Mouse (Mus musculus) myocyte (in vitro differentiated cells): ENCODE measurements around the gene Bend5. TPM values are rescaled to one million over a fixed set of nuclear protein-coding genes. Genes with fewer than 3 reads are reported as not detected.

ENCODE experiments used
- H3K27me3 ChIP-seq: one replicate; pipeline ENCODE4 v1.6.1; 2011; ENCODE audit not compliant: control insufficient read depth, insufficient read depth, insufficient read length
- H3K36me3 ChIP-seq: one replicate; pipeline ENCODE4 v1.6.1; 2011; ENCODE audit not compliant: control insufficient read depth, insufficient read depth
- H3K4me2 ChIP-seq: one replicate; pipeline ENCODE4 v1.6.1; 2011; ENCODE audit warnings: low read depth, control low read depth
- H3K4me3 ChIP-seq: one replicate; pipeline ENCODE4 v1.5.1; 2011; ENCODE audit warnings: mild to moderate bottlenecking, control low read depth, moderate library complexity
- H3K79me2 ChIP-seq: one replicate; pipeline ENCODE4 v1.6.1; 2011; ENCODE audit not compliant: control insufficient read depth, insufficient read depth
- H3ac ChIP-seq: one replicate; pipeline ENCODE4 v1.6.1; 2011; ENCODE audit not compliant: control insufficient read depth, insufficient read length
- CEBPB ChIP-seq: IDR thresholded peaks from 2 replicates; pipeline ENCODE4 v1.6.1; 2011; ENCODE audit warnings: mild to moderate bottlenecking, moderate library complexity; ENCODE audit not compliant: poor library complexity, insufficient read depth, severe bottlenecking
- E2F4 ChIP-seq: IDR thresholded peaks from one replicate; pipeline ENCODE4 v1.6.1; 2011; ENCODE audit warnings: mild to moderate bottlenecking, control low read depth, moderate library complexity; ENCODE audit not compliant: insufficient read depth
- MAX ChIP-seq: IDR thresholded peaks from one replicate; pipeline ENCODE4 v1.6.1; 2011; ENCODE audit warnings: low read depth, mild to moderate bottlenecking, control low read depth
- MYOD1 ChIP-seq, 3 experiments: IDR thresholded peaks; one replicate each; pipeline ENCODE4 v1.6.1; 2011; ENCODE audit warnings: control low read depth in 2 of 3, low read depth in 2 of 3, mild to moderate bottlenecking in 2 of 3, moderate library complexity in 1 of 3; ENCODE audit not compliant: insufficient read length in 2 of 3, control insufficient read depth in 1 of 3
- MYOG ChIP-seq, 3 experiments: IDR thresholded peaks; one replicate each; pipeline ENCODE4 v1.6.1; 2011; ENCODE audit warnings: control low read depth in 2 of 3, low read depth in 2 of 3, mild to moderate bottlenecking in 2 of 3; ENCODE audit not compliant: insufficient read length in 2 of 3, control insufficient read depth in 1 of 3, insufficient read depth in 1 of 3
- POLR2A ChIP-seq: IDR thresholded peaks from one replicate; pipeline ENCODE4 v1.6.1; 2011; ENCODE audit warnings: low read depth, mild to moderate bottlenecking, control low read depth, moderate library complexity; ENCODE audit not compliant: insufficient read length
- POLR2AphosphoS2 ChIP-seq: IDR thresholded peaks from one replicate; pipeline ENCODE4 v1.6.1; 2011; ENCODE audit warnings: low read depth, control low read depth; ENCODE audit not compliant: insufficient read length
- REST ChIP-seq: IDR thresholded peaks from one replicate; pipeline ENCODE4 v1.6.1; 2011; ENCODE audit warnings: mild to moderate bottlenecking, control low read depth, moderate library complexity; ENCODE audit not compliant: insufficient read depth, insufficient read length
- SRF ChIP-seq: IDR thresholded peaks from one replicate; pipeline ENCODE4 v1.6.1; 2011; ENCODE audit warnings: low read depth; ENCODE audit not compliant: control insufficient read depth, insufficient read length
- TCF12 ChIP-seq: IDR thresholded peaks from one replicate; pipeline ENCODE4 v1.6.1; 2011; ENCODE audit warnings: mild to moderate bottlenecking, control low read depth; ENCODE audit not compliant: poor library complexity, insufficient read depth, severe bottlenecking
- TCF3 ChIP-seq: IDR thresholded peaks from one replicate; pipeline ENCODE4 v1.6.1; 2011; ENCODE audit warnings: low read depth, control low read depth; ENCODE audit not compliant: insufficient read length
- USF1 ChIP-seq: IDR thresholded peaks from one replicate; pipeline ENCODE4 v1.6.1; 2011; ENCODE audit warnings: low read depth, mild to moderate bottlenecking, control low read depth, moderate library complexity
- polyA plus RNA-seq: library from polyadenylated mRNA; unstranded; fragments of >200 nt; fragmentation: generic; extraction: Trizol; gene quantifications from one replicate; pipeline ENCODE4 v1.2.1, GENCODE M21; 2012; ENCODE audit warnings: missing spikeins

Gene Bend5
- polyA plus RNA-seq, 1 experiment = not detected

- Histone ChIP-seq H3K27me3 (no peaks in the 10 kb centered on the region), H3K79me2 (no peaks in the 10 kb centered on the region), H3K4me2 (no peak overlapping the region), H3K36me3 (no peaks in the 10 kb centered on the region), H3K4me3 (no peak overlapping the region), H3ac (no peak overlapping the region)
- no peak for TF ChIP-seq REST
- TF ChIP-seq MYOG (IDR thresholded peaks at IDR 0.05; ENCODE audit: control insufficient read depth in 1 of 3, insufficient read depth in 1 of 3, insufficient read length in 2 of 3, low read depth in 2 of 3) = no peak
- TF ChIP-seq POLR2A = no peak
- TF ChIP-seq SRF = no peak
- TF ChIP-seq POLR2AphosphoS2 = no peak
Observed at GRCm38 (mm10) chr4:111431186-111431585, 16.4 kb downstream of the Bend5 start.

GRCm38 (mm10) chr4:111432013-111432412 lies 17.2 kb downstream of the Bend5 start:
- Histone ChIP-seq H3K79me2 (no peaks in the 10 kb centered on the region), H3K27me3 (no peaks in the 10 kb centered on the region), H3ac (no peak overlapping the region), H3K4me2 (no peak overlapping the region), H3K36me3 (no peaks in the 10 kb centered on the region), H3K4me3 (no peak overlapping the region)
- TF ChIP-seq POLR2AphosphoS2 (no peak), TCF12 (no peak), MAX (no peak), REST (no peak), SRF (no peak)

GRCm38 (mm10) chr4:111432417-111432816 lies 17.6 kb downstream of the Bend5 start:
- no peaks in the 10 kb centered on the region for H3K27me3 ChIP-seq
- no peaks in the 10 kb centered on the region for H3K36me3 ChIP-seq
- H3K4me2 ChIP-seq = no peak overlapping the region
- no peaks in the 10 kb centered on the region for H3K79me2 ChIP-seq
- no peak overlapping the region for H3K4me3 ChIP-seq
- TF ChIP-seq TCF12 (no peak), E2F4 (no peak), TCF3 (no peak), SRF (no peak), REST (no peak), CEBPB (no peak), POLR2AphosphoS2 (no peak), USF1 (no peak), MYOD1 (IDR thresholded peaks at IDR 0.05; ENCODE audit: control insufficient read depth in 1 of 3, insufficient read length in 2 of 3, low read depth in 2 of 3) (no peak), MAX (no peak), POLR2A (no peak), MYOG (IDR thresholded peaks at IDR 0.05; ENCODE audit: control insufficient read depth in 1 of 3, insufficient read depth in 1 of 3, insufficient read length in 2 of 3, low read depth in 2 of 3) (no peak)
- no peak overlapping the region for H3ac ChIP-seq

- Histone ChIP-seq H3K4me2 (no peak overlapping the region), H3ac (no peak overlapping the region), H3K79me2 (no peaks in the 10 kb centered on the region), H3K27me3 (no peaks in the 10 kb centered on the region), H3K36me3 (no peaks in the 10 kb centered on the region), H3K4me3 (no peak overlapping the region)
- no peak for TF ChIP-seq MYOD1 (IDR thresholded peaks at IDR 0.05; ENCODE audit: control insufficient read depth in 1 of 3, insufficient read length in 2 of 3, low read depth in 2 of 3)
- TF ChIP-seq REST = no peak
- no peak for TF ChIP-seq MAX
- no peak for TF ChIP-seq TCF12
- TF ChIP-seq POLR2A = no peak
- no peak for TF ChIP-seq MYOG (IDR thresholded peaks at IDR 0.05; ENCODE audit: control insufficient read depth in 1 of 3, insufficient read depth in 1 of 3, insufficient read length in 2 of 3, low read depth in 2 of 3)
- TF ChIP-seq POLR2AphosphoS2 = no peak
- no peak for TF ChIP-seq SRF
- TF ChIP-seq USF1 = no peak
- TF ChIP-seq E2F4 = no peak
- no peak for TF ChIP-seq CEBPB
- no peak for TF ChIP-seq TCF3
Observed at GRCm38 (mm10) chr4:111441709-111442108, 26.9 kb downstream of the Bend5 start.

GRCm38 (mm10) chr4:111442435-111443238 lies 27.8 kb downstream of the Bend5 start:
- Histone ChIP-seq H3K4me2 (no peak overlapping the region), H3K79me2 (no peaks in the 10 kb centered on the region), H3ac (no peak overlapping the region), H3K4me3 (no peak overlapping the region), H3K36me3 (no peaks in the 10 kb centered on the region), H3K27me3 (no peaks in the 10 kb centered on the region)
- TF ChIP-seq REST (no peak), MYOD1 (IDR thresholded peaks at IDR 0.05; ENCODE audit: control insufficient read depth in 1 of 3, insufficient read length in 2 of 3, low read depth in 2 of 3) (no peak), POLR2AphosphoS2 (no peak), E2F4 (no peak), MYOG (IDR thresholded peaks at IDR 0.05; ENCODE audit: control insufficient read depth in 1 of 3, insufficient read depth in 1 of 3, insufficient read length in 2 of 3, low read depth in 2 of 3) (no peak), TCF12 (no peak), MAX (no peak), SRF (no peak), USF1 (no peak), POLR2A (no peak), TCF3 (no peak), CEBPB (no peak)
